Mouse (Mus musculus): Measurements from ENCODE around the gene Clmp.

Gene Clmp

DNA sequence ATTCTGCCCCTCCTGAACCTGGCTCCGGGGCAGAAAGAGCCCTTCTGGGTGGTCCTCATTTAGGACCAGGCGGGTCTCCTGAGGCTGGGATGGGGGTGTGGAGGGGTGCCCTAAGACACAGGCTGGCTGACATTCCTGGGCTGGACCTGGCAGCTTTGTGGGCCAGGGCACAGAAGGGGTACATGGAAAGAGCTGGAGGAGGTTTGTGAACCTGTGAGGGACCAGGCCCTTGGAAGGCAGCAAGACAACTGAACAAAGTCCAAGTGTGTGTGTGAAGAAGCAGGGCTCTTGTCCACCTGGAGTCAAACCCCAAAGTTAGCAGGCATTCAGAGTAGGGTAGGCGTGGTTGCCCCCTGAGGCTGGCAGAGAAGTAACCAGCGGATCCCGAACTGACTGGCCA is 1.3 kb downstream of the Clmp start:
- in situ Hi-C loops (cut with MboI; ENCODE audit: low pct_unique_long_range_greater_than_20kb in 1 of 2, low sequenced_read_pairs in 2 of 2, unreplicated experiment in 1 of 2), result no loop called here

GRCm38 (mm10) chr9:40687553-40687952 is 1.8 kb downstream of the Clmp start:
- in situ Hi-C loops (cut with MboI; ENCODE audit: low pct_unique_long_range_greater_than_20kb in 1 of 2, low sequenced_read_pairs in 2 of 2, unreplicated experiment in 1 of 2), result no loop called here

GRCm38 (mm10) chr9:40690511-40690910 is 4.7 kb downstream of the Clmp start:
- in situ Hi-C loops (cut with MboI; ENCODE audit: low pct_unique_long_range_greater_than_20kb in 1 of 2, low sequenced_read_pairs in 2 of 2, unreplicated experiment in 1 of 2), result no loop called here

DNA sequence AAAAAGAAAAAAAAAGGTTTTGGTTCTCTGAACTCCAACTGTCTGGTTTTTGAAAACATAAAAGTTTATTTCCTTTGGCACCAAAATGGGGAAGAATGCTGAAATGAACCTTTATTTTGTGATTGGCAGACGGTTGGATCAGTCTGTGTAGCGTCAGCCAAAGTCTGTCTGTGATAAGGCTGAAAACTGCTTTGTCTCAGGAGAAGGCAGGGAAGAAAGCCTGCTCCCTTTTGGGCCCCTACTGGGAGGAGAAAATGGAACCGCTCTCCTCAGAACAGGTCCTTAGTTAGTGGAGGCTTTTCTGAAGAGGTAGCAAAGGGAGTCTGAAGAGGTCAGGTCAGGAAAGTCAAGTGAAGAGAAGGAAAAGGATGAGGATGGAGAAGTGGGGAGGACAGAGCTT is 7.3 kb downstream of the Clmp start:
- in situ Hi-C loops (cut with MboI; ENCODE audit: low pct_unique_long_range_greater_than_20kb in 1 of 2, low sequenced_read_pairs in 2 of 2, unreplicated experiment in 1 of 2), result no loop called here

- in situ Hi-C loops (cut with MboI; ENCODE audit: low pct_unique_long_range_greater_than_20kb in 1 of 2, low sequenced_read_pairs in 2 of 2, unreplicated experiment in 1 of 2), result no loop called here
Measured at GRCm38 (mm10) chr9:40693768-40694167, 8.0 kb downstream of the Clmp start.

DNA sequence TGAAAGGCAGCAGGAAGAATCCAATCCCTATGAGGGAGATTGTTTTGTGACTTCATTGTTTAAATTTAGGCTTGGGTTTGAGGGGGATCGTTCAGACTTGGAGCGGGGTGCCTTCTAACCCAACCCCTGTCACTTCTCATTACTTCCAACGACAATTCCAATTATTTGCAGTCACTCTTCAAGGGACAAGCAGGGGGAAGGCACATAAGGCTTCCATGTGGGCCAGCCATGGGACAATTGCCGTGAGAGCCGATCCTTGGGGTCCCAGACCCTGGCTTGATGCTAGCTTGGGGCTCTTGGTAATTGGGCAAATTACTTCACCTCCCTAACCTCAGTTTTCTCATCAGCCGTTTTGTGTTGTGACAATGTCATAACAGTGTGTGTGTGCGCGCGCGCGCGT is 8.5 kb downstream of the Clmp start:
- in situ Hi-C loops (cut with MboI; ENCODE audit: low pct_unique_long_range_greater_than_20kb in 1 of 2, low sequenced_read_pairs in 2 of 2, unreplicated experiment in 1 of 2), result no loop called here

GRCm38 (mm10) chr9:40696086-40696485 is 10.3 kb downstream of the Clmp start:
- in situ Hi-C loops (cut with MboI; ENCODE audit: low pct_unique_long_range_greater_than_20kb in 1 of 2, low sequenced_read_pairs in 2 of 2, unreplicated experiment in 1 of 2), result no loop called here

GRCm38 (mm10) chr9:40699194-40699593 is 13.4 kb downstream of the Clmp start:
- in situ Hi-C loops (cut with MboI; ENCODE audit: low pct_unique_long_range_greater_than_20kb in 1 of 2, low sequenced_read_pairs in 2 of 2, unreplicated experiment in 1 of 2), result no loop called here

DNA sequence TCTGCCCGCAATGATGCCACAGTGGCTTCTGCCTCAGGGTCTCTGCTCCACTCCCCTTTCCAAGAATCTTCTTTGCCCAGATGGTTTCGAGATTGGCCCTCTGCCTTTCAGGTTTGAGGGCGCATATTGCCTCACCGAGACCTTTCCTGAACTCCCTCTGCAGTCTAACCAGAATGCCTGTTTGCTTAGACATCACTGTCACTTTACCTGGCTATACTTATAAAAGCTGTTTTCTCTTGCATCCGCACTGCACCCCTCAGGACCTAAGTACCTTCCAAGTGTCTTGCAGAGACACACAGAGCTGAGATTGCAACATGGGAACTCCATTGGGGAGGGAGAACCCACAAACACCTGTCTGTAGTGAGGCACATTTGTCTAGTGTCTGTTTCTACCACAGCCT is 14.5 kb downstream of the Clmp start:
- in situ Hi-C loops (cut with MboI; ENCODE audit: low pct_unique_long_range_greater_than_20kb in 1 of 2, low sequenced_read_pairs in 2 of 2, unreplicated experiment in 1 of 2), result no loop called here

DNA sequence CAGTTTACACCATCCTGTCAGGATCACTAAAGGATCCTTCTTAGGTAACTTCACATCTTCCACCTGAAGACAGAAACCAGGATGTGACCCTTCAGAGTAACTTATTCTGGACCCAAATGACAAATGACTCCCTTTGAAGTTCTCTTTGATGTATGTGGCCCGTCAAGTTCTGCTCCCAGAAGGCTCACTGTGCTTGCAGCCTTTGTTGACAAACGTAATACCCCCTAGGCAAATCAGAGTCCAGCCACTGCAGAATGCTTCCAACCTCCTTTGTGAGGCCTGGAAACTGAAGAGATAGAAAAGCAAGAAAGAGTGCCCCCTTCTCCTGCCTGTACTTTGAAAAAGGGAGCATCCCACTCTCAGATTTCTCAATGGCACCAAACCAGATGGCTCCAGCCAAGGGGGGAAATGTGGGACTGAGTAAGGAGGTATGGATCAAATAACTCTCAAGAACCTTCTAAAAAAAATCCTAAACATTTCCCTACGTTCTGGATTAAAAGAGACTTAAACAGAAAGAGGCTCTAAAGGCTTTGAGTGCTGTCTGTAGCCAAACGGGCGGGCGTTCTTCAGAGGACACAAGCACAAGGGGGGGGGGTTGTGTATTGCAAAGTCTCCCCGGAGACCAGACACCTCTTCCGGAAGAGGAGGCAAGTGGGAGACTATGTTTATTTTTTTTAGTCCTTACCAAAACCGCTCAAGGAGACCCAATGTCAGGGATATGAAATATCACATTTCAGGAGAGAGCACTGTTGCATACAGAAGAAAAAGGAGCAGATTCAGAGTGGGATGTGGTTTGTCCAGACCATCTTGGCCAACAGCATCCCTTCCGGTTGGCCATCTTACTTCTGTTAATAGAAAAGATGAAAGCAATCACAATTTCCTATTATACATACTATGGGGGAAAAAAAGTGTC is 18.9 kb downstream of the Clmp start:
- in situ Hi-C loops (cut with MboI; ENCODE audit: low pct_unique_long_range_greater_than_20kb in 1 of 2, low sequenced_read_pairs in 2 of 2, unreplicated experiment in 1 of 2), result no loop called here

GRCm38 (mm10) chr9:40708448-40709140 is 22.8 kb downstream of the Clmp start:
- in situ Hi-C loops (cut with MboI; ENCODE audit: low pct_unique_long_range_greater_than_20kb in 1 of 2, low sequenced_read_pairs in 2 of 2, unreplicated experiment in 1 of 2), result no loop called here

- in situ Hi-C loops (cut with MboI; ENCODE audit: low pct_unique_long_range_greater_than_20kb in 1 of 2, low sequenced_read_pairs in 2 of 2, unreplicated experiment in 1 of 2), result no loop called here
Measured at GRCm38 (mm10) chr9:40709141-40709537, 23.4 kb downstream of the Clmp start.

DNA sequence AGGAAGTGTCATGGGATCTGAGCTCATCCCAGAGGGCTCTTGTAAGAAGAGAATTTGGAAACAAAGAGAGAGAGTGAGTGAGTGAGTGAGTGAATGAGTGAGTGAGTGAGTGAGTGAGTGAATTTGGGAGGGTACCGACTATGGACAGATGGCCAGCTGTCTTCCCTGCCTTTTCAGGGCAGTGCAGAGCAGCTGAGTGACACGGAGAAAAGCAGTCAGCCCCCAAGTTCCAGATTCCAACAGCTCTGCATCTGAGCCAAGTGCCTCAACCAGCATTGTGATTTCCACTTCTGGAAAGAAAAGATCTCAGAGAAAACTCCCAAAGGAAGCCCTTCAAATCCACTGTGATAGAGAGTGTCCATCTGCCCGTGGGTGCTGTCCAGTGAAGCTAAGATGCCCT is 23.8 kb downstream of the Clmp start:
- in situ Hi-C loops (cut with MboI; ENCODE audit: low pct_unique_long_range_greater_than_20kb in 1 of 2, low sequenced_read_pairs in 2 of 2, unreplicated experiment in 1 of 2), result no loop called here

DNA sequence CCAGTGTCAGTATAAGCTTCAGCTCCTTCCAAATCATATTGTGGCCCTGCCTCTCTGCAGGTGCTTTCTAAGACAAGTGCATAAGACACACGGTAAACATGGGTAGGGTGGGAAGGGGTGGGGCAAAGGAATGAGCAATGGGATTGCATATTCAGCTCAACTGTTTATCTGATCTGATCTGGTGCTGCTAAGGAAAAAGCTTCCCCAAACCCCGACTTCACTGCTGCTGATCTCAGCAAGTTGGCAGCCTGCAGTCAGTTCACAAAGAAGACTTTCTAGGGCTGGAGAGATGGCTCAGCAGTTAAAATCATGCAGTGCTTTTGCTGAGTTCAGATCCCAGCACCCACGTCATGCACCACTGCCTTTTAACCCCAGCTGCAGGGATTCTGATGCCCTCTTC is 24.2 kb downstream of the Clmp start:
- in situ Hi-C loops (cut with MboI; ENCODE audit: low pct_unique_long_range_greater_than_20kb in 1 of 2, low sequenced_read_pairs in 2 of 2, unreplicated experiment in 1 of 2), result no loop called here

GRCm38 (mm10) chr9:40711654-40712053 is 25.9 kb downstream of the Clmp start:
- in situ Hi-C loops (cut with MboI; ENCODE audit: low pct_unique_long_range_greater_than_20kb in 1 of 2, low sequenced_read_pairs in 2 of 2, unreplicated experiment in 1 of 2), result no loop called here

GRCm38 (mm10) chr9:40717182-40717874 is 31.6 kb downstream of the Clmp start:
- in situ Hi-C loops (cut with MboI; ENCODE audit: low pct_unique_long_range_greater_than_20kb in 1 of 2, low sequenced_read_pairs in 2 of 2, unreplicated experiment in 1 of 2), result no loop called here

- in situ Hi-C loops (cut with MboI; ENCODE audit: low pct_unique_long_range_greater_than_20kb in 1 of 2, low sequenced_read_pairs in 2 of 2, unreplicated experiment in 1 of 2), result no loop called here
Measured at GRCm38 (mm10) chr9:40717875-40718185, 32.1 kb downstream of the Clmp start.

DNA sequence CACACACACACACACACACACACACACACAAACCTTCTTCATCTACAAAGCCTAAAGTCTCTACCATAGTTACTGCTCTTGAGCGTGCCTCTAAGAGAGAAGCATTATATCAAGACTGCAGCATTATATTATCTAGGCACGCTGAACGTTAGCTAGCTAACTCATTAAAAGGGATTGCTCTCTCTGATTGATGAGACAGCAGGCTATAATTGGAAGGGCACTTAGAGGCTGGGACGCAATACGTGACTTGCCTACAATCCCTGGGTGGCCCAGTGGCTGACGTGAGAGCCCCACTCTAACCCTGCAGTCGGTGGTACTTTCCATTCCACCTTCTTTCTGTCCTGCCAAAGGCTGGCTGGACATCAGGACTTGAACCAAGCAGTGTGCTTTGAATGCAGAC is 35.1 kb downstream of the Clmp start:
- in situ Hi-C loops (cut with MboI; ENCODE audit: low pct_unique_long_range_greater_than_20kb in 1 of 2, low sequenced_read_pairs in 2 of 2, unreplicated experiment in 1 of 2), result no loop called here

DNA sequence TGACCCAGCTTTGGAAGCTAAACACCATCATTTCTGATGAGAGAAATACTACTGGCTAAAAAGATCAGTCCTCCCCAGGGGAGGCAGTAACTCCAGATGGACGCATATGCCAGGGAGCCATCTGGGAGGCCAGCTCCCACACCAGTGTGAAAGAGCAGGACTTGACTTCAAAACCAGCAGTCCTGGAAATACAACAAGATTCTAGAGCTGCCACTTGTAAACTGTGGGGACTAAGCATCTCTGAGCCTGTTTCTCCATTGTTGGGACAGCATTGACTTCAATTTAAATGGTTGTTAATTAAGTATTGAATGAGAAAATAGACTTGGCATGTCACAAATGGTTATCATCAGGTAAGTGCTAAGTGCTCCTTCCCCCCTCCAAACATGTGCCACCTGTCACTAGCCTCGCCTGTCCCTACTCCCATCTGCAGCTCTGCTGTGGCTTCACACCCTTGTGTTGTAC is 37.6 kb downstream of the Clmp start:
- in situ Hi-C loops (cut with MboI; ENCODE audit: low pct_unique_long_range_greater_than_20kb in 1 of 2, low sequenced_read_pairs in 2 of 2, unreplicated experiment in 1 of 2), result no loop called here
